ENCODE assay signal across 8 mouse cellular contexts in genomic region chr1:139421521-139421874, GRCm38 (mm10). TPM values are rescaled to one million over a fixed set of nuclear protein-coding genes. Genes with fewer than 3 reads are reported as not detected.
A peak's percentile ranks its signal among the peaks of the same experiment; 100 is the strongest.
DNase-seq lines count a peak whose midpoint lies in the region; ATAC-seq and TF ChIP-seq lines count a peak whose summit lies in the region.

No protein-coding gene starts in this region.

- TF ChIP-seq CTCF in left cerebral cortex, adult 2 months (IDR thresholded peaks at IDR 0.05): no peak

- TF ChIP-seq POLR2A in myocyte (IDR thresholded peaks at IDR 0.05; ENCODE audit: insufficient read length, low read depth): no peak

- no peaks in the 10 kb centered on the region for H3K27me3 ChIP-seq in embryonic facial prominence, embryonic 13.5 days
- no peaks in the 10 kb centered on the region for H3K27me3 ChIP-seq in intestine, embryonic 14.5 days (replicated peaks; ENCODE audit: control insufficient read depth, insufficient read depth, low read length)
- H3K27me3 ChIP-seq in myocyte (ENCODE audit: control insufficient read depth, insufficient read depth, insufficient read length): no peaks in the 10 kb centered on the region

- H3K36me3 ChIP-seq in embryonic facial prominence, embryonic 13.5 days: no peaks in the 10 kb centered on the region
- H3K36me3 ChIP-seq in intestine, embryonic 14.5 days (ENCODE audit: control insufficient read depth, insufficient read depth, low read length): 0 out of 2 replicates have a peak, but pooled peaks cover 6% of the 10 kb centered on the region
- H3K36me3 ChIP-seq in myocyte (ENCODE audit: control insufficient read depth, insufficient read depth): peaks cover 5% of the 10 kb centered on the region

- no peaks in the 10 kb centered on the region for H3K9me3 ChIP-seq in embryonic facial prominence, embryonic 13.5 days
- H3K9me3 ChIP-seq in intestine, embryonic 14.5 days (ENCODE audit: control insufficient read depth, low read length): no peaks in the 10 kb centered on the region

- peaks cover 40% of the 10 kb centered on the region for H3K79me2 ChIP-seq in myocyte (ENCODE audit: control insufficient read depth, insufficient read depth)

- peak overlapping the region; percentile 67 for H3ac ChIP-seq in myocyte (ENCODE audit: control insufficient read depth, insufficient read length)

- no peak for ATAC-seq in embryonic facial prominence, embryonic 13.5 days (ENCODE audit: insufficient number of reproducible peaks, insufficient read depth, low FRiP score, low TSS enrichment, low read depth)
- ATAC-seq in intestine, embryonic 14.5 days (replicated peaks; ENCODE audit: low FRiP score, low TSS enrichment, low read depth): no peak

- peak overlapping the region; percentile 71 for H3K4me2 ChIP-seq in embryonic facial prominence, embryonic 13.5 days
- peak overlapping the region; percentile 62 for H3K4me2 ChIP-seq in intestine, embryonic 14.5 days (ENCODE audit: low read length)
- H3K4me2 ChIP-seq in myocyte (ENCODE audit: low read depth): peak overlapping the region; percentile 99

- H3K27ac ChIP-seq in left cerebral cortex, adult 2 months: peak overlapping the region; percentile 95
- H3K27ac ChIP-seq in embryonic facial prominence, embryonic 13.5 days: peak overlapping the region; percentile 90; the same call in 1 of the 2 replicates
- no peak overlapping the region for H3K27ac ChIP-seq in intestine, embryonic 14.5 days (ENCODE audit: low read depth)

- 6% methylated on average over 8 of the region's 8 CpGs for WGBS in embryonic facial prominence, embryonic 13.5 days
- WGBS in intestine, embryonic 14.5 days: 4% methylated on average over 8 of the region's 8 CpGs

- intact Hi-C loops in left cerebral cortex, adult 2 months (cut with DNase I): no loop called here
- intact Hi-C loops in left cerebral cortex, postnatal 25 days (cut with DNase I): loop anchor here (5.0 kb wide), 1 partner anchor 74 kb away; no protein-coding TSS in a partner anchor

- peaks cover 27% of the 10 kb centered on the region for H3K4me1 ChIP-seq in embryonic facial prominence, embryonic 13.5 days
- peaks cover 30% of the 10 kb centered on the region for H3K4me1 ChIP-seq in intestine, embryonic 14.5 days (replicated peaks; ENCODE audit: control insufficient read depth, insufficient read depth, low read length)

- peak overlapping the region; percentile 86 for H3K4me3 ChIP-seq in left cerebral cortex, adult 2 months
- peak overlapping the region; percentile 86 for H3K4me3 ChIP-seq in embryonic facial prominence, embryonic 13.5 days
- H3K4me3 ChIP-seq in intestine, embryonic 14.5 days (ENCODE audit: low read depth, low read length): peak overlapping the region; percentile 68
- H3K4me3 ChIP-seq in myocyte: peak overlapping the region; percentile 80

- DNase-seq in left cerebral cortex, adult 2 months (ENCODE audit: extremely low spot score in 1 of 2, low spot score in 2 of 2): no peak
- DNase-seq in left cerebral cortex, adult 9 months (ENCODE audit: low spot score in 2 of 2): no peak
- no peak for DNase-seq in intestine, embryonic 14.5 days (ENCODE audit: low spot score)
- DNase-seq in spleen, adult 18-20 months: no peak
- no peak for DNase-seq in embryo, embryonic 10 days (ENCODE audit: low spot score)
- DNase-seq in left cerebral cortex, postnatal 25 days (ENCODE audit: low spot score in 2 of 2): no peak

- H3K9ac ChIP-seq in embryonic facial prominence, embryonic 13.5 days: peak overlapping the region; percentile 95
- peak overlapping the region; percentile 95 for H3K9ac ChIP-seq in intestine, embryonic 14.5 days (ENCODE audit: low read length)

TF ChIP-seq in myocyte, 11 proteins besides CTCF, POLR2A, EP300 and RAD21:
- TF ChIP-seq MYOD1 (IDR thresholded peaks at IDR 0.05; ENCODE audit: control insufficient read depth in 1 of 3, insufficient read length in 2 of 3, low read depth in 2 of 3) (no peak), TCF3 (IDR thresholded peaks at IDR 0.05; ENCODE audit: insufficient read length, low read depth) (no peak), REST (IDR thresholded peaks at IDR 0.05; ENCODE audit: insufficient read depth, insufficient read length) (no peak), POLR2AphosphoS2 (IDR thresholded peaks at IDR 0.05; ENCODE audit: insufficient read length, low read depth) (no peak), E2F4 (IDR thresholded peaks at IDR 0.05; ENCODE audit: insufficient read depth) (no peak), SRF (IDR thresholded peaks at IDR 0.05; ENCODE audit: control insufficient read depth, insufficient read length, low read depth) (no peak)

RNA-seq across cellular contexts. Expression of gene Zbtb41, which starts 0.6 kb away (rescaled TPM):
- total RNA-seq in left cerebral cortex, adult 2 months (2021): 10 to 100 TPM; 26.8 to 27.4 TPM
- polyA plus RNA-seq in embryonic facial prominence, embryonic 13.5 days (2015; fragmentation: Nextera tagmentation; extraction: Ambion mirVana): 8.0 and 9.8 TPM in 2 replicates
- 12.4 and 13.7 TPM in 2 replicates for polyA plus RNA-seq in intestine, embryonic 14.5 days (2014; fragmentation: Nextera tagmentation; extraction: Ambion mirVana)
- polyA plus RNA-seq in myocyte (2012; fragmentation: generic; extraction: Trizol): 2.0 TPM
- total RNA-seq in left cerebral cortex, postnatal 25 days (2021): 10 to 100 TPM; 27.5 to 28.3 TPM

RNA-seq across cellular contexts. Expression of gene Aspm, which starts 33.1 kb away (rescaled TPM):
- under 1 TPM; 0.48 to 0.51 TPM for total RNA-seq in left cerebral cortex, adult 2 months (2021)
- polyA plus RNA-seq in embryonic facial prominence, embryonic 13.5 days (2015; fragmentation: Nextera tagmentation; extraction: Ambion mirVana): 17.6 and 18.5 TPM in 2 replicates
- 17.3 and 19.1 TPM in 2 replicates for polyA plus RNA-seq in intestine, embryonic 14.5 days (2014; fragmentation: Nextera tagmentation; extraction: Ambion mirVana)
- polyA plus RNA-seq in myocyte (2012; fragmentation: generic; extraction: Trizol): 2.4 TPM
- total RNA-seq in left cerebral cortex, postnatal 25 days (2021): 1 to 10 TPM in 1 of 2 experiments, under 1 TPM in 1; 0.57 to 1.0 TPM

RNA-seq across cellular contexts. Expression of gene Crb1, which starts 44.6 kb away (rescaled TPM):
- total RNA-seq in left cerebral cortex, adult 2 months (2021): 1 to 10 TPM; 1.1 to 1.2 TPM
- polyA plus RNA-seq in embryonic facial prominence, embryonic 13.5 days (2015; fragmentation: Nextera tagmentation; extraction: Ambion mirVana): 0.08 TPM in 1 of 2 replicates, not detected in the other
- polyA plus RNA-seq in intestine, embryonic 14.5 days (2014; fragmentation: Nextera tagmentation; extraction: Ambion mirVana): 0.12 and 0.47 TPM in 2 replicates
- 0.08 TPM for polyA plus RNA-seq in myocyte (2012; fragmentation: generic; extraction: Trizol)
- total RNA-seq in left cerebral cortex, postnatal 25 days (2021): 1 to 10 TPM in 1 of 2 experiments, under 1 TPM in 1; 0.87 to 1.2 TPM
